Mouse (Mus musculus): ENCODE data around the gene Rnf208.

The Rnf208 gene

DNA sequence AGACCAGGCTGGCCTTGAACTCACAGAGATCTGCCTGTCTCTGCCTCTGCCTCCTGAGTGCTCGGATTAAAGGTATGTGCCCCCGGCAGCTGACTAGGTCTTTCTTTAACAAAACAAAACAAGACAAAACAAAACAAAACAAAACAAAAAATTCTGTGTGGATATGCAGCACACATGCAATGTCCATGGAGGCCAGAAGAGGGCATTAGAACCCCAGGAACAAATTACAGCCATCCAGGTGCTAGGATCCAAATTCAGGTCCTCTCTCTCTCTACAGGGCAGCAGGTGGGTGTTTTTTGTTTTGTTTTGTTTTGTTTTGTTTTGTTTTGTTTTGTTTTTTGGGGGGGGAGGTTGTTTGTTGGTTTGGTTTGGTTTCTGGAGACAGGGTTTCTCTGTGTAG is 16.8 kb downstream of the Rnf208 start:
- no peak for TF ChIP-seq GATA4 (IDR thresholded peaks at IDR 0.05; ENCODE audit: insufficient replicate concordance, low read length)

DNA sequence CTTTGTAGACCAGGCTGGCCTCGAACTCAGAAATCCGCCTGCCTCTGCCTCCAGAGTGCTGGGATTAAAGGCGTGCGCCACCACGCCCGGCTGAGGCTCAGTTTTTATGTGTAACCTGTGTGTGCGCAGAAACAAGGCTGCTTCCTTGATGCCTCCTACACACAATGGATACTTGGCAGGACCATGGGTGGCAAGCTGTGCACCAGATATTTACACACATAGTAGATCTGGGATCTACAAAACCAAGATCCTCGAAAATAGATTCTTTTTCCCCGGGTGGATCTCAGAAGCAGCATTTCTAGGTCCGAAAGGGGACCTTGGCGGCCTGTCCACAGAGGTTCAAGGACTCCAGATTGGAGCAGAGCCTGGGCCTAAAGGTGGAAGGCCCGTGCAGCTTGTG is 19.8 kb downstream of the Rnf208 start:
- no peak for TF ChIP-seq GATA4 (IDR thresholded peaks at IDR 0.05; ENCODE audit: insufficient replicate concordance, low read length)

DNA sequence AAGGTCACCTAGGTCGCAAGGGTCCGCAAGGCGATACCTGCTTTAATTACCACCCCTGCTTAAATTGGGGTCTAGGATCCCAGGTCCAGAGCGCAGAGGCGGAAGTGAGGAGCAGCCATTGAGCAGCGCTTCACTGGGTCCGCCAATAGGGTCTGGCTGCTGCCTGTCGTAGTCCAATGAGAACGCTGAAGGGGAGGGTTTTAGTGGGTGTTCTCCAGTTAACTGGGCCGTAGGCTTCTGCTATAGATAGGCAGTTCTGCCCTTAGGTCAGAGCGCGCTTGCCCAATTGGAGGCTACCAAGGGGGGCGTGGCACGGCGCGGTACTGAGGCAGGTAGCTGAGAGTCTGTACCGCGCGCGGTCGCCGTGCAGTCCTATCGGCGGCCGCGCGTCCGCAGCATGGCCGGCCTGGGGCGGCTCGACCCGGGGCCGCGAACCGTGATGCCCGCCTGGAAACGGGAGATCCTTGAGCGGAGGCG is 20.3 kb downstream of the Rnf208 start, which contains the start of gene Tprn:
Gene Tprn, plus strand, starts transcription at position 328 of the 477 bp plus-strand sequence.
- peak; percentile 29; the same call in 1 of the 2 replicates for TF ChIP-seq GATA4 (IDR thresholded peaks at IDR 0.05; ENCODE audit: insufficient replicate concordance, low read length)

DNA sequence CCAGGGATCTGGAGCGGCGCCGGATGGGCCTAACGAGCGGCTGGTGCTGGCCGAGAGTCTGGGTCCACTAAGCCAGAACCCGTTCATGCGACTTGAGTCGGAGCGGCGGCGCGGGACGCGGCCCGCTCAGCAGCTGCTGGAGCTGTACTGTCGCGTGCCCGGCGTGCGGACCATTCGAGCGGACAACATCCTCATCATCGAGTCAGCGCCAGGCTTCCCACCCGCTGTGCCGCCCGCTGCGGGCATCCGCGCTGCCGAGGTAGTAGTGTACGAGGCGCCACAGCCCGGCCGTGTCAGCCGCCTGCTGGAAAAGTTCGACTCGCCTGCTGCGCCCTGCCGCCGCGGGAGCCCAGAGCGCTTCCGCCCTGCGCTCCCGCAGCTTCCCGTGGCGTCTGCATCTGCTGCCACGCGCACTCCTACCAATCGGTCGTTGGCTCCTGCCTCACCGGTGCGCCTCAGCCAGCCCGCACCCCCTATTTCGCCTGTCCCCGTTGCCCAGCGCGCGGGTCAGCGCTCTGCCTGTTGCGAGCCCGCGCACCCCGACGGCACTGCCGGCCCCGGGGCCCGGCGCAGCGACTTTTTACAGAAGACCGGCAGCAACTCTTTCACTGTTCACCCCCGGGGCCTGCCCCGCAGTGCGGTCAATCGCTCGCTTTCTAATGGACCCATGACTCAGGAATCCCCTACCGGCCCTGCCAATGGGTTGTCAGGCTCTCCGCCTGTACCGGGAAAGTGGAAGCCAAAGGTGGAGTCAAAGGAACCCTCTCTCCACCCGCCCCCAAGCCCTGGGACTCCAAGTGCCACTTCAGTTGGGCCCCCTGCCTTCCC is 21.0 kb downstream of the Rnf208 start:
- no peak for TF ChIP-seq GATA4 (IDR thresholded peaks at IDR 0.05; ENCODE audit: insufficient replicate concordance, low read length)

DNA sequence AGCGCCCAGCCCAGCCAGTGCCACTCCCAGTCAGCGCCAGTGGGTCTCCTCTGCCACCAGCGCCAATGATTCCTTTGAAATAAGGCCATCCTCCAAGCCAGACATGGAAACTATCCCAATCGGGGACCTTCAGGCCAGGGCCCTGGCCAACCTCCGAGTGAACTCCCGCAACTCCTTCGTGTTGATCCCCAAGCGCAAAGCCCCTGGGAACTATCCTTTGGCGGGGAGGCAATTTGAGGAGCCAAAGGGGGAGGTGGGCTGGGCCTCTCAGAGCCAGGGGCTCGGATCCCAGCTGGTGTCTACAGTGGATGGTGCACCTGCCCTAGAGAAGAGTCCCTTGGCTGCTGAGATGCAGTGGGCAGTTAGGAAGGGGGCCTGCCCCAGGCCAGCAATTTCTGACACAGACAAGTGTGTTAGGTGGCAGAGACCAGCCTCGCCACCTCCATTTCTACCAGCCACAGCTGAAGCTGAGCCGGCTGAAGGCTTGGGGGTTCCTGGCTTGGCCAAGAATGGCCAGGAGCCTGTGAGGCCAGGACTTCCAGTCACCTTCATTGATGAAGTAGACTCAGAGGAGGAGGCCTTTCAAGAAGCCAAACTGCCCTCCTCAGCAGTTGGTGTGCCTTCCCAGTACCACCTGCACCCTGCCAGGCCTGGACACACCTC is 21.7 kb downstream of the Rnf208 start:
- no peak for TF ChIP-seq GATA4 (IDR thresholded peaks at IDR 0.05; ENCODE audit: insufficient replicate concordance, low read length)

DNA sequence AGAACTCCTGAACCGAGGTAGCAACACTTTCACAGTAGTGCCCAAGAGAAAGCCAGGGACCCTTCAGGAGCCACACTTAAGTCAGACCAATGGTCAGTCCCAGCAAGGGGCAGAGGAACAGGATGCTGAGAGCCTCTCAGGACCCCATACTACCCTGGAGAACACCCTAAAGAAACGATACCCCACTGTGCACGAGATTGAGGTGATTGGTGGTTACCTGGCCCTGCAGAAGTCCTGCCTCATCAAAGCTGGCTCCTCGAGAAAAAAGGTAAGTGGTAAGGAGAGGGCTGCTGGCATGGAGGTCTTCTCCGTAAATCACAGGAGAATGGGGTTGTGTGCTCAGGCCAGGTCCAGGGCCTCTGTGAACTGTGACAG is 22.2 kb downstream of the Rnf208 start:
- no peak for TF ChIP-seq GATA4 (IDR thresholded peaks at IDR 0.05; ENCODE audit: insufficient replicate concordance, low read length)

DNA sequence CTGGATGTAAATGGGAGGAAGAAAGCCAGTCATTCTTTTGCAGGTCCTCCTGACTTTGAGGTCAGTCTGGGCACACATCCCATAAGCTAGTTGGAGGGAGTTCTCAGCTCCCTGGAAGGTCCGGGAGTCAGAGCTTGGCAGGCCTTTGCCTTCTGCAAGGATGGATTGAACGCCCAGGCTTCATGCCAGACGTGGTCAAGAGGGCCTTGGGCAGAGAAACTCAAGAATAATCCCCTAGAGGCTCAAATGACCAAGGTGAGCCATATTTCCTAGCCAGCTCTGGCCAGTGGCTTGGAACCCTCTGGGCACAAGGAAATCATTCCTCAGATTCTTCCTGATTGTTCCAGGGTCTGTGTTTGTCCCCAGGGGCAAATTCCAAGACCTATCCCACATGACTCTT is 22.8 kb downstream of the Rnf208 start:
- TF ChIP-seq GATA4 (IDR thresholded peaks at IDR 0.05; ENCODE audit: insufficient replicate concordance, low read length), result no peak

DNA sequence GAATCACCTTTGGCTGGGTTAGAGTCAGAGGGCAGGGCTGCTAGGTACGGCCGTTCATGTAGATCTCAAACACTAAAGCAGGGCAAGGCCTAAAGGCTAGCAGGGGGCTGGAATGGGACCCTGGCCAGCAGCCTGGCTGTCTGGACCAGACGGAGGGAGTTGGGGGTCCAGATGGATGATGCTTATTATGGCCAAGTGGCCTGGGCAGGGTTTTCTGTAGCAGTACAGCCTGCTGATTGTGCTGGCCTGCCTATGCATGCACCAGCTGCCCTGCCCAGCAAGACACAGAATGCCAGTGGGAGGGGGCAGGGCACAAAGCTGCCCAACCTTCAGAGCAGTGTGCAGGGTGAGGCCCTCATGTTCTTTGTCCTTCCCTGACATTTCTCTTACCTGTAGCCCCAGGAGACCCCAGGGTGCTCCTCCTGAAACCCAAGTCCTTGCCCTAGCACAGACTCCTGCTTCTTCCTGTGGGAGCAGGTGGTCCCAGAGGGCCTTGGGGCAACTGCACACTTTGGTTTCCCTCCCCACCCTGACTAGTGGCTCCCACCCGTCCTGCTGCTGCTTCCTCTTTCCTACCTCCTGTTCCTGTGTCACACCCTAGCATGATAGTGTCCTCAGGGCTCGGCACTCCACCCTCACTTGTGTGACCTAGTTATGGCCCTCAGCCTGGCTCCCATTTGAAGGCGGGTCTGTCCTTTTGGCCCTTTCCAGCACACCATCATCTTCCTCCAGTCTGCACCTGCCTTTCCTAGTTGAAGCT is 24.0 kb downstream of the Rnf208 start:
- no peak for TF ChIP-seq GATA4 (IDR thresholded peaks at IDR 0.05; ENCODE audit: insufficient replicate concordance, low read length)

DNA sequence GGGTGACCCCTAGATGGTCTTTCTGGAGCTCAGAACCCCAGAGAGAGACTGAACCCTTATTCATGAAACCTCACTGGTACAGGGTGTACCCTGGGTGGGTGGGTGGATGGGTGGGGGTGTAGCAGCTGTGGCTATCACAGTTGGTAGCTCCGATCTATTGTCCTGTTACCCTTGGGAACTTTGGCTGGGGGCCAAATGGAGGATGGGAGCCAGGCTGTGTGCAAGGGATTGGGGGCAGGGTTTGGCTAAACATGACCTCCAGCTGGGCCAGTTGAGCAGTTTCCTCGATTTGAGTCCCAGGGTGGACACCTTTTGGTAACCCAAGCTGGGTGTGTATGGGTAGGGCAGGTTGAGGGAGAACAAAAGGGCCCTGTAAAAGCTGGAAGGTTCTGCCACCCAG is 24.7 kb downstream of the Rnf208 start:
- TF ChIP-seq GATA4 (IDR thresholded peaks at IDR 0.05; ENCODE audit: insufficient replicate concordance, low read length), result no peak

DNA sequence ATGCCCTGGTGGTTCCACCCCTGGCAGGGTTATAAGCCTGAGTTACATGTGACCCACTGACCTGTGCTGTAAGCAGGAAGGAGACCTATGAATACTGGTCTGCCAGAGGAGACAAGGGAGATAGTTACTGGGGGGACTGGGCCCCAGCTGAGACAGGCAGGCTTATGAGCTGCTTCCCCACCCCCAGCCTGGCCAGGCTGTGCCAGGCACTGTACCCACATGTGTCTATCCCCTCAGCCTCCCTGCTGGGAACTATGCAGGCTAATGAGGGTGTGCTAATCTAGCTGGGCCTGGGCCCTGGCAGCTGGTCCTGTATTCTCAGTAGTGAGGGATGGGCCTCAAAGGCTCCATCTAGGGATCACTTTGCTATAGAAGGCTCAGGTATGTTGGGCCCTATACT is 25.2 kb downstream of the Rnf208 start:
- TF ChIP-seq GATA4 (IDR thresholded peaks at IDR 0.05; ENCODE audit: insufficient replicate concordance, low read length), result no peak

DNA sequence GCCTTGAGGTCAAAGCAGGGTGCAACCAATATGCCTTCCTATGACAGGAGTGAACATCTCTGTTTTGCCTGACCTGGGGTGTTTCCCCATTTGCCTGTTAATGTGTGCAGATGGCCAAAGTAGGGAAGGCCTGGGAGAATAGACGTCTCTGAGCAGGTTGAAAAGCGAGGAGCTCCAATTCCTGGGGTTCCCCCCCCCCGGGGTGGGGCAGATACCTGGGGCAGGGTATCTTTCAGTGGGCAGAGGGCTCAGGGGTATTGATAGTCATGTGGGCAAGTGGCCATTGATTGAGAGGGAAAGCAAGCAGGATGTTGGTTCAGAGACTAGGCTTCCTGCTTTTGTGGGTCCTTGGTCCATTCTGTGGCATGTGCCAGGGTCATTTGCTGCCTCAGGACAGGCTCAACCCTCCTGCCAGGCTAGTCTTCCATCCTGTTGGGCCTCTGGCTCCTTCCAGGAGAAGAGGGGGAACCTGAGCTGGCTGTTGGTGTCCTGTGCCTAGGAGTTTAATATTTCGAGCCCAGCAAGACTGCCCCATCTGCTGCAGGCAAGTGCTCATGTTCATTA is 25.8 kb downstream of the Rnf208 start:
- no peak for TF ChIP-seq GATA4 (IDR thresholded peaks at IDR 0.05; ENCODE audit: insufficient replicate concordance, low read length)

DNA sequence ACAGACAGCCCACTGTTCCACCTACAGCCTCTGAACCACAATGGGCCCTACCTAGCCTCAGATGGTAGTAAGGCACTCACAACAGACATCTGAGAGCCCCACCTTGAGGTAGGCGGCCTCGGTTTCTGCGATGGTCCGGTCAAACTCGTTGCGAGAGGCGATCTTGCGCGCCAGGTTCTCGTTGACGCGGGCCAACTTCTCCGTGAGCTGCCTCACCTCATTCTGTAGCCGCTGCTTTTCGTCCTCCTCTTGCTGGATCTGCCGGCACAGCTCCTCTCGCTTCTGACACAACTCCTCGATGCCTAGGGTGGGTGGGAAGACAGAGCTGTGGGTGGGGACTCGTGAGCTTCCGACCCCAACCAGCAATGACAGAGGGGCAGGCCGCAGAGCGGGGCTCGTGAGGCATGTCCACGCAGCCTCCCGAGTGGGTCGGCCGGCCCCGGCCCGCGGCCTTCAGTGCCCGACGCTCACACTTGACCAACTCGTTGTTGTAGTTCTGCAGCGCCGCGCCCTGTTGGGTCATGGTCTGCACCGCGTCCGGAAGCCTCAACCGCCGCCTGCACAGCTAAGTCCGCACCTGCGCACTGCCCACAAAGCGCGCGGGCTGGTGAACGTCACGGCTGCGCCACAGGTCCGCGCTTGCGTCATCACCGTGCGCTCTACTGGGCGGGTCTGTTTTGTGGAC is 29.9 kb downstream of the Rnf208 start, which contains the start of the genes Ssna1 and Anapc2:
Gene Ssna1, minus strand, starts transcription at position 612 of the 685 bp plus-strand sequence.
Gene Anapc2, plus strand, starts transcription at position 652 of the 685 bp plus-strand sequence.
- TF ChIP-seq GATA4 (IDR thresholded peaks at IDR 0.05; ENCODE audit: insufficient replicate concordance, low read length), result no peak

DNA sequence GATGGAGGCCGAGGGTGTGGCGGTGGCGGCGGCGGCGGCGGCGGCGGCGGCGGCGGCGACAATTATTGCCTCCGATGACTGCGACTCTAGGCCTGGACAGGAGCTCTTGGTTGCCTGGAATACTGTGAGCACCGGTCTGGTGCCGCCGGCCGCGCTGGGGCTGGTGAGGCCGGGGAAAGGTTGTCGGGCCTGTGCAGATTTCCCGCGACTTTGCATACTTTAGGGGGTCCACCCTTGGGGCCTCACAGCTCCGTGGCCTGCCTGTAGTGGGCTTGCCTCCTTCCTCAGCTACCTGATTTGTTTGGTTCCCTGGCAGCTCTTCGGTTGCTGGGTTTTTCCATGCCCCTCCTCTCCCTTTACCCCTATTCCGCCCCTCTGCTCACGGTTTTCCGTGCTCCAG is 30.5 kb downstream of the Rnf208 start:
- TF ChIP-seq GATA4 (IDR thresholded peaks at IDR 0.05; ENCODE audit: insufficient replicate concordance, low read length), result no peak

DNA sequence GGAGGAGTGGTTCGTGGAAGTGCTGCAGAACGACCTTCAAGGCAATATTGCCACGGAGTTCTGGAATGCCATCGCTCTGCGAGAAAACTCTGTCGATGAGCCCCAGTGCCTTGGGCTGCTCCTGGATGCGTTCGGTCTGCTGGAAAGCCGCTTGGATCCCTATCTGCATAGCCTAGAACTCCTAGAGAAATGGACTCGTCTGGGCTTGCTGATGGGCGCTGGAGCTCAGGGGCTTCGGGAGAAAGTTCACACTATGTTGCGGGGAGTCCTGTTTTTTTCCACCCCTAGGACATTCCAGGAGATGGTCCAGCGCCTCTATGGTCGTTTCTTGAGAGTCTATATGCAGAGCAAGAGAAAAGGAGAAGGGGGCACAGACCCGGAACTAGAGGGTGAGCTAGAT is 31.0 kb downstream of the Rnf208 start:
- TF ChIP-seq GATA4 (IDR thresholded peaks at IDR 0.05; ENCODE audit: insufficient replicate concordance, low read length), result no peak
